Mouse (Mus musculus) heart, embryonic 13.5 days (tissue): ENCODE measurements around the gene 4931428F04Rik. TPM values are rescaled to one million over a fixed set of nuclear protein-coding genes. Genes with fewer than 3 reads are reported as not detected.
A peak's percentile ranks its signal among the peaks of the same experiment; 100 is the strongest.

Source experiments
- ATAC-seq: fragments of 200-750 bp; cut with Nextera tagmentation; 2 replicates; pipeline ENCODE4 v1.8.0; 2017; ENCODE audit warnings: moderate TSS enrichment; ENCODE audit not compliant: insufficient number of reproducible peaks, low FRiP score, low TSS enrichment; ENCODE audit errors: extremely low read depth
- H3K27ac ChIP-seq: fragments of 300-500 bp; sonication (generic); replicated peaks from 2 replicates; pipeline ENCODE4 v1.5.1; 2015; ENCODE audit warnings: moderate library complexity, mild to moderate bottlenecking, inconsistent platforms
- H3K27me3 ChIP-seq: fragments of 300-500 bp; sonication (generic); replicated peaks from 2 replicates; pipeline ENCODE4 v1.6.1; 2015; ENCODE audit warnings: mild to moderate bottlenecking, inconsistent platforms
- H3K36me3 ChIP-seq: fragments of 300-500 bp; sonication (generic); 2 replicates; pipeline ENCODE4 v1.6.1; 2015; ENCODE audit warnings: mild to moderate bottlenecking, inconsistent platforms
- H3K4me1 ChIP-seq: fragments of 300-500 bp; sonication (generic); 2 replicates; pipeline ENCODE4 v1.6.1; 2015; ENCODE audit warnings: inconsistent platforms
- H3K4me2 ChIP-seq: fragments of 300-500 bp; sonication (generic); 2 replicates; pipeline ENCODE4 v1.6.1; 2015; ENCODE audit warnings: inconsistent platforms, mild to moderate bottlenecking, moderate library complexity
- H3K4me3 ChIP-seq: fragments of 300-500 bp; sonication (generic); 2 replicates; pipeline ENCODE4 v1.5.1; 2015; ENCODE audit warnings: moderate library complexity, mild to moderate bottlenecking, inconsistent platforms
- H3K9ac ChIP-seq: fragments of 300-500 bp; sonication (generic); 2 replicates; pipeline ENCODE4 v1.6.1; 2015; ENCODE audit warnings: inconsistent platforms, mild to moderate bottlenecking, moderate library complexity
- H3K9me3 ChIP-seq: fragments of 300-500 bp; sonication (generic); 2 replicates; pipeline ENCODE4 v1.6.1; 2016; ENCODE audit warnings: inconsistent platforms
- WGBS: fragments of 180-500 bp; shearing (Covaris S2); methylation state at CpG from one replicate; pipeline ENCODE4 v1.1.7; 2015; ENCODE audit warnings: mixed read lengths; 5-methylcytosine and 5-hydroxymethylcytosine counted together
- polyA plus RNA-seq: library from polyadenylated mRNA; unstranded; fragments of >200 nt; fragmentation: Nextera tagmentation; extraction: Ambion mirVana; gene quantifications from 2 replicates; pipeline ENCODE4 v1.2.1, GENCODE M21; 2015

4931428F04Rik gene
- 6.0 and 6.5 TPM in 2 replicates for polyA plus RNA-seq

DNA sequence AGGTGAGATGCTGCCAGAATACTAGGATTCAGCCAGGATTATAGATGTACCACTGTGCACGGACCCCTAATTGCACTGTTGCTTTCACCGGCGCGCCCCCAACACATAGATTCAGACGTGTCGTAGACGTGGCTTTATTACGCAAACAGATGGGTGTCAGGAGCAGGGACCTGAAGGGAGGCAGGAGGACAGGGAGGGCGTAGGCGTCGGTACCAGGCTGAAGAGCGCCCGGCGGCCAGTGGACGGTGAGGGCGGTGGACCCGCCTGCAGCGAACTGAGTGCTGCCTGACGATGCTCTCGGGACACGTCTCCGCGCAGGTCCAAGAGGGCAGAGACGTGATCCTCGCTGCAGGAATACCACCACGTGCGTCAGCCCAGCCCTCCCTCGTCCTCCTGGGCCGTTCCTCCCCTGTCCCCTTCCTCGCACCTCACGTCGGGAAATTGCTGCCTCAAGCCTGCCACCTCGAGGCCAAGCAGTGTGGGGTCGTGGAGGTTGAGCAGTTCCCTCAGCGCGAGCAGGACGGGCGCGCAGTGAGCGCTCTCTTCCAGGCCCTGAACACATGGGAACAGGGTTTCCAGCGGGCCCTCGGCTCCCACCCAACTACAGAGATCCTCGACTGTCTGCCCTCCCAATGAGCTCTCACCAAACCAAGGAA lies at the start of gene 4931428F04Rik:
TSS of gene 4931428F04Rik (minus strand) at position 60 of the 656 bp plus-strand sequence.
- no peaks in the 10 kb centered on the region for H3K9me3 ChIP-seq
- peak within 1 kb of the TSS; percentile 72 for H3K27ac ChIP-seq
- peak within 1 kb of the TSS; percentile 76 for H3K9ac ChIP-seq
- peak within 1 kb of the TSS; percentile 59 for H3K4me3 ChIP-seq
- ATAC-seq: peak; percentile 32; the same call in 1 of the 2 replicates
- H3K4me1 ChIP-seq: peaks cover 26% of the 10 kb centered on the region
- H3K27me3 ChIP-seq: peaks cover 51% of the 10 kb centered on the region
- peak within 1 kb of the TSS; percentile 90 for H3K4me2 ChIP-seq
- 2% methylated on average over 43 of the region's 43 CpGs for WGBS
- peaks cover 4% of the 10 kb centered on the region; the same call in 1 of the 2 replicates for H3K36me3 ChIP-seq

DNA sequence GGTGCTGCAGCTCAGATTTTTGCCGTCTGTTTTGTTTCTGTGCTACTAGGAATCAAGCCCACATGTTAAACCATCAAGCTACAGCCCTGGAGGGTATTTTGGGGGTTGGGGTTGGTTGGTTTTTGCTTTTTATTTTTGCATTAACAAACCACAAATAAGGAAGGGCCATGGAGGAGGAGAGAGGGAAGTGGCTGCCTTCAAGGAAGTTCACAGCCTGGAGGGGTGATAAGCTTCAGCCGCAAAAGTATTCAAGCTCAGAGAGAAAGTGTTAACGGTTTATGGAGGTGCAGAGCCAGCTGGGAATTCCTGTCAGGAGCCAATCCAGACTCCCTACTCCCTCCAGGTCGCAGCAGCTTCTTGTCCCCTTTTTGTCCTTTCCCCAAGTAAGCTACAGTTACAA lies 49.3 kb upstream of the 4931428F04Rik start:
- H3K9ac ChIP-seq: peak overlapping the region; percentile 67
- H3K27me3 ChIP-seq: no peaks in the 10 kb centered on the region
- H3K4me2 ChIP-seq: peak overlapping the region; percentile 16
- ATAC-seq: no peak
- H3K36me3 ChIP-seq: peaks cover 48% of the 10 kb centered on the region
- peak overlapping the region; percentile 64 for H3K27ac ChIP-seq
- 19% methylated on average over 4 of the region's 4 CpGs for WGBS
- H3K4me3 ChIP-seq: no peak overlapping the region
- H3K4me1 ChIP-seq: peaks cover 58% of the 10 kb centered on the region
- H3K9me3 ChIP-seq: no peaks in the 10 kb centered on the region

DNA sequence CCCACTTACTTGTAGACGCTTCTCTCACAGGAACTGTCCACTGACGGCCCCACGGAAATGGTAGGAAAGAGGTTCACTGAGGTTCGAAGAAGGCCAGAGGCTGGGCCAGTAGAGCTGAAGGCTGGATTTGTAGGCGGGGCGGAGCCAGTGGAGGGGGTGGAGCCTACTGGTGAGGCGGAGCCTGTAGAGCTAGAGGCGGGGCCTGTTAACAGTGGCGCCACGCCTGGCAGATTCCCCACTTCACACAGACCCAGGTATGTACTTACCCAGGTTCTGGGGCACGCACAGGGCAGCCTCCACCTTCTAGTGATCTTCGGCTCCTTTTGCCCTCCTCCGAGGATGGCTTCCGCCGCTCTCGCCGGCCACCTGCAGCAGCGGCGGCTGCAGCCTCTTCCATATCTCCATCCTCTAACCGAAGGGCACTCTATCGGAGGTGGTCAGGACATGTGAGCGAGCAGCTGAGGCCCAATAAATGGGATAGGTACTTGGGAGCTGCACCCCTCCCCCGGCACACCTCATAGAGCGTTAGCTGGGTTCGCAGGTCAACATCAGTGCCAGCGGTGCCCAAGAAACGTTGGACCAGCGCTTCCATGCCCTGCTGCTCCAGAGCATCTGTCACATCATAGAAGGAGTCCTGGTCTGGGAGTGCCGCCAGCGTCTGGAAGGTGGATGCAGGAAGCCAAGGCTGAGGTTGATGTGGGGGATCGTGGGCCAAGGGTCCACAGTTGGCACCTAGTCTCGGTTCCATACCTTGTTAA lies 46.9 kb upstream of the 4931428F04Rik start:
- no peak overlapping the region for H3K4me2 ChIP-seq
- no peak overlapping the region for H3K27ac ChIP-seq
- peaks cover 73% of the 10 kb centered on the region for H3K36me3 ChIP-seq
- peaks cover 39% of the 10 kb centered on the region for H3K4me1 ChIP-seq
- ATAC-seq: no peak
- no peak overlapping the region for H3K9ac ChIP-seq
- 62% methylated on average over 32 of the region's 32 CpGs for WGBS
- no peak overlapping the region for H3K4me3 ChIP-seq
- H3K27me3 ChIP-seq: no peaks in the 10 kb centered on the region
- H3K9me3 ChIP-seq: no peaks in the 10 kb centered on the region

DNA sequence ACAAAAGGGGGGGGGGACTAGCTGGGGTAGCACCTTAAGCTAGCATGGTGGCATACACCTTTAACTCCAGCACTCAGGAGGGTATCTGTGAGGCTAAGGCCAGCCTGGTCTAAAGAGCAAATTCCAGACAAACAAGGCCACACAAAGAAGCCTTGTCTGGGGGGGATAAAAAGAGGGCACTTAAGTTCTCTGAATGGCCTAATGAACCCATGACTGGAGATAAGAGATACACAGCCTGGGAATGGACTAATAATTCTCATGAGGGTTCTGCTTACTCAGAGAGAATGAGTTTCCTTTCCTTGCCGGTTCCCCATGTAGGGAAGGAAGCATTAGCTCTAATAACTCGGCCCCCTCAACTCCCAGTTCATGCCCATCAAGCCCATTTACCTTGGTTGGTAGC lies 42.9 kb upstream of the 4931428F04Rik start:
- no peak overlapping the region for H3K4me2 ChIP-seq
- whole genome bisulfite sequencing: 48% methylated on average over 2 of the region's 2 CpGs
- peaks cover 98% of the 10 kb centered on the region for H3K36me3 ChIP-seq
- H3K4me1 ChIP-seq: peaks cover 9% of the 10 kb centered on the region
- H3K27ac ChIP-seq: no peak overlapping the region
- no peaks in the 10 kb centered on the region for H3K9me3 ChIP-seq
- ATAC-seq: no peak
- H3K9ac ChIP-seq: no peak overlapping the region
- no peaks in the 10 kb centered on the region for H3K27me3 ChIP-seq
- H3K4me3 ChIP-seq: no peak overlapping the region

DNA sequence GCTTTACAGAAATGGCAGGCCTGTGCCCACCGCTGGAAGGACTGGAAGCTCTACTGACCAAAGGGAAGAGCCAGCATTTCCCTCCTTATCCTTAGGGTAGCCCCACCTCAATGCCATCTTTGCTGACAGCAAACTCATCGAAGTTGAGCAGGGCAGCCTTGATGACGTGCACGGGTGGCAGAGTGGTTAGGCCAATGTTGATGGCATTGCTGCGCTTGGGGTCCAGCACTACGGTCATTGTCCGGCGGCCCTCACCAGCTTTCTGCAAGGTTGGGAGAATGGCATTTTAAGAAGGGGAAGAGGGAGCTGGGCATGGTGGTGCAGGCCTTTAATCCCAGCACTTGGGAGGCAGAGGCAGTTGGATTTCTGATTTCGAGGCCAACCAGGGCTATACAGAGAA lies 42.3 kb upstream of the 4931428F04Rik start:
- H3K4me3 ChIP-seq: no peak overlapping the region

GRCm38 (mm10) chr8:105331469-105331868 lies 41.8 kb upstream of the 4931428F04Rik start:
- no peak overlapping the region for H3K4me2 ChIP-seq
- H3K27ac ChIP-seq: no peak overlapping the region
- no peak overlapping the region for H3K9ac ChIP-seq
- H3K27me3 ChIP-seq: no peaks in the 10 kb centered on the region
- no peak for ATAC-seq
- H3K36me3 ChIP-seq: peaks cover 87% of the 10 kb centered on the region
- H3K4me3 ChIP-seq: no peak overlapping the region
- 92% methylated on average over 22 of the region's 22 CpGs for WGBS
- H3K4me1 ChIP-seq: peaks cover 17% of the 10 kb centered on the region
- no peaks in the 10 kb centered on the region for H3K9me3 ChIP-seq

More for the DNA sequence above, 42.3 kb upstream of the 4931428F04Rik start:
- no peak overlapping the region for H3K9ac ChIP-seq
- H3K9me3 ChIP-seq: no peaks in the 10 kb centered on the region
- H3K27me3 ChIP-seq: no peaks in the 10 kb centered on the region
- no peak for ATAC-seq
- H3K4me1 ChIP-seq: peaks cover 15% of the 10 kb centered on the region
- WGBS: 92% methylated on average over 9 of the region's 9 CpGs
- H3K4me2 ChIP-seq: no peak overlapping the region
- peaks cover 92% of the 10 kb centered on the region for H3K36me3 ChIP-seq
- no peak overlapping the region for H3K27ac ChIP-seq

GRCm38 (mm10) chr8:105330325-105330724 lies 40.7 kb upstream of the 4931428F04Rik start:
- no peaks in the 10 kb centered on the region for H3K27me3 ChIP-seq
- H3K4me2 ChIP-seq: no peak overlapping the region
- 94% methylated on average over 12 of the region's 12 CpGs for WGBS

GRCm38 (mm10) chr8:105326968-105327367 lies 37.3 kb upstream of the 4931428F04Rik start:
- no peak for ATAC-seq
- Histone ChIP-seq H3K27ac (peak overlapping the region; percentile 90), H3K9ac (peak overlapping the region; percentile 94), H3K27me3 (no peaks in the 10 kb centered on the region), H3K9me3 (no peaks in the 10 kb centered on the region), H3K4me1 (peaks cover 26% of the 10 kb centered on the region), H3K36me3 (peaks cover 56% of the 10 kb centered on the region), H3K4me2 (peak overlapping the region; percentile 95), H3K4me3 (peak overlapping the region; percentile 87)
- WGBS: 28% methylated on average over 6 of the region's 6 CpGs

More at GRCm38 (mm10) chr8:105330325-105330724, 40.7 kb upstream of the 4931428F04Rik start:
- Histone ChIP-seq H3K4me3 (no peak overlapping the region), H3K27ac (no peak overlapping the region), H3K4me1 (peaks cover 20% of the 10 kb centered on the region), H3K9ac (no peak overlapping the region), H3K36me3 (peaks cover 76% of the 10 kb centered on the region), H3K9me3 (no peaks in the 10 kb centered on the region)
- ATAC-seq: no peak

- WGBS: 0% methylated on average over 36 of the region's 36 CpGs
- Histone ChIP-seq H3K9me3 (no peaks in the 10 kb centered on the region), H3K4me1 (peaks cover 26% of the 10 kb centered on the region), H3K4me3 (peak within 1 kb of the TSS; percentile 87), H3K9ac (peak within 1 kb of the TSS; percentile 94), H3K27me3 (no peaks in the 10 kb centered on the region), H3K27ac (peak within 1 kb of the TSS; percentile 90), H3K36me3 (peaks cover 56% of the 10 kb centered on the region), H3K4me2 (peak within 1 kb of the TSS; percentile 95)
- ATAC-seq: peak; percentile 79
Observed at GRCm38 (mm10) chr8:105326141-105326672, 36.5 kb upstream of the 4931428F04Rik start, which contains the start of the genes Lrrc29 and Tmem208. Gene Lrrc29 (minus strand): TSS chr8:105326278. Gene Tmem208 (plus strand): TSS chr8:105326354.

DNA sequence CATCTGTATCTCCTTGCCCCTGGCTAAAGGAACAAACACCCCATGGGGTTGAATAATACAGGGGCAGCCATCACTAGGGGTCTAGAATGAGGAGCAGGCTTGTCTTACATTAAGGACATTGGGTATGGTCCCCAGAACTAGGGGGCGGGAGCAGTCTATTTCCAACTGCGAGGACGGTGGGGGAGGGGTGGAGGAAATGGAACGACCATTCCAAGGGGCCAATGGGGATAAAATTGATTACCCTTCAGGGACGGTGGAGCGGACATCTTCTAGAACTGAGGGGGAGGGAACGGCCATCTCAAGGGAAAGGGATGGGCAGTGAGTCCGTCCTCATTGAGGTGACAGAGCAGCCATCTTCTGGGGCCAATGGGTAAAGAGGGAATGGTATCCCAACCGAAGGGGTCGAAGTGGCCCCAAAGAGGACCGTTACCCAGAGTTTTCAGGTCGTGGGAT lies 36.0 kb upstream of the 4931428F04Rik start:
- H3K4me1 ChIP-seq: peaks cover 26% of the 10 kb centered on the region
- H3K9me3 ChIP-seq: no peaks in the 10 kb centered on the region
- H3K27ac ChIP-seq: peak overlapping the region; percentile 90
- peak overlapping the region; percentile 95 for H3K4me2 ChIP-seq
- H3K27me3 ChIP-seq: no peaks in the 10 kb centered on the region
- peaks cover 52% of the 10 kb centered on the region for H3K36me3 ChIP-seq
- peak overlapping the region; percentile 87 for H3K4me3 ChIP-seq
- ATAC-seq: no peak
- peak overlapping the region; percentile 94 for H3K9ac ChIP-seq
- 0% methylated on average over 12 of the region's 12 CpGs for WGBS

DNA sequence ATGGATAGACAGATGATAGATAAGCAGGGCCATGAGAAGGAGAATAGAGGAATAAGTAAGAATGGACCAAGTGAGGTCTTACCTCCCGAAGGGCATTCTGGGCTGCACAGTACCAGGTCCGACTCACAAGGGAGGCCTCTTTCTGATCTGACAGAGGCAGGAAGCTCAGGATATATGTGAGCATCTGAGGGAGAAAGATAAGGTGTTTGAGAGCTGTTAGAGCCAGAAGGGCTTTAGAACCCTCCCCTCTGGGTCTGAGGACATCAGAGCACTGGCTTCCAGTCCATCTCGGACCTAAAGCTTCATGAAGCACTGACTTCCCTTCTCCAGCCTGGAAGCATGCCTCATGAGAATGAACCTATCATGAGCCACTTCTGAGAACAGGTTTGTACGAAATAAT lies 33.5 kb upstream of the 4931428F04Rik start:
- Histone ChIP-seq H3K36me3 (peaks cover 47% of the 10 kb centered on the region), H3K4me3 (no peak overlapping the region), H3K4me2 (no peak overlapping the region), H3K27me3 (no peaks in the 10 kb centered on the region), H3K27ac (no peak overlapping the region), H3K9ac (no peak overlapping the region), H3K9me3 (no peaks in the 10 kb centered on the region), H3K4me1 (peaks cover 31% of the 10 kb centered on the region)
- ATAC-seq: no peak
- 70% methylated on average over 4 of the region's 4 CpGs for WGBS
